Mouse (Mus musculus): ENCODE results near the gene Stc2.
A peak's percentile ranks its signal among the peaks of the same experiment; 100 is the strongest.

The Stc2 gene

DNA sequence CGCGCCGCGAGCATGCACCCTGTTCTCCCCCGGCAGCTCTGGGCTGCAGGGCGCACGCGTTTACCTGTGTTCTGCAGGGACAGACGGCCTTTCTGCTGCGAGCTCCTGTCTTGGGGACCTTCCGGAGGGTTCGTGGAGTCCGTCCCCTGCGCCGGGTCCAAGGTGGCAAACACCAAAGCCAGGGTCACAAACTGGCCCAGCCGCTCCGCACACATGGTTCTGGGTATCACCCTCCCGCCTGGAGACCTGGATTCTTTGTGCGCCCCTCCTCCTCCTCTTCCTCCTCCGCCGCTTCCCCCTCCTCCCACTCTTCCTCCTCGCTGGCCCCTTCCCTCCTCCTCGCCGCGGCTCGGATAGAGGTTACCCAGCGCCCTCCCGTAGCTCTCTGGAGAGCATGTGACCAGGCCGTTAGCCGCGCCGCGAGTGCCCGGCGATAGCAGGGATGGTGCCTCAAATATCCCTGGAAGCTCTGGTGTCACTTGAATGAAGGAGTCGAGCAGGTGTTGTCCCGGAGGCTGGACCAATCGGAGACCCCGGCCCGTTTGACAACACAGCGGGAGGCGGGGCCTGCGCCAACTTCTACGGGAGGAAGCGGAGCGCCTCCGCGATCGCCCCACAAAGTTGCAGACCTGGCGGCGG, at the start of gene Stc2:
TSS of gene Stc2 (minus strand) at position 427 of the 639 bp plus-strand sequence.
- peak; percentile 94 for DNase-seq (ENCODE audit: low read depth)

DNA sequence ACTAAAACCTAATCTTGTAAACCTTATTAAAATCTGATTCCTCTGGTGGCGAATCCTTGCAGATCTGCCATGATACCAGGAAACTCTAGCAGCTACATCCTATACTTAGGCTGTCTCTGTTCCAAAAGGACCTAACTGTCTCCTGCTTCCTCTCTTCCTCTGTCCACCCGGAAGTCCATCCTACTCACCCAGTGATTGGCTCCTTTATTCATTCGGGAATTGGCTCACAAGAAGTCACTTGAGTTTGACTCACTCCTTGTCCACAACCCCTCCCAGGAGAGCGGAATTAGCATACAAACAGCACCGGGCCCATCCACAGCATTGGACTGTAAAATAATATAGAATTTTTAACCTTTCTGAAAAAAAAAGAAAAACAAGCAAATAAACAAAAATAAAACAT, 47.2 kb upstream of the Stc2 start:
- DNase-seq (ENCODE audit: low read depth) = no peak

DNA sequence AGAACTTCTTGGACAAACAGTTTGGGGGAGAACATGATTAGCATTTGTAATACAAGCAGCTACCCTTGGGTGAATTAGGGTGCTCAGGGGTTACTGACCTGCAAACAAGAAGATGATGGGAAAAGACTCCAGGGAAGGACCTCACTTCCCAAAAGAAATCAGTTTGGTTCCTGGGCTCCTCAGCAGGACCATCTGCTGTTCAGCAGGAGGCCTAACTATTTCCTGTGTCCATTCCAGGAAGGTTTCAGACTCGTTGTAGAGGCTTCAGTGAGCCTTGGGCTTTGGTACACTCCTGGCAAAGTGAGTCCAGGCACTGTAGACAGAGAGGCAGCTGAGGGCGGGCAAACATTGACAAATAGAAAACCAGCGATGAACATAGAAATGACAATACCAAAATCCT, 42.5 kb upstream of the Stc2 start:
- no peak for DNase-seq (ENCODE audit: low read depth)

DNA sequence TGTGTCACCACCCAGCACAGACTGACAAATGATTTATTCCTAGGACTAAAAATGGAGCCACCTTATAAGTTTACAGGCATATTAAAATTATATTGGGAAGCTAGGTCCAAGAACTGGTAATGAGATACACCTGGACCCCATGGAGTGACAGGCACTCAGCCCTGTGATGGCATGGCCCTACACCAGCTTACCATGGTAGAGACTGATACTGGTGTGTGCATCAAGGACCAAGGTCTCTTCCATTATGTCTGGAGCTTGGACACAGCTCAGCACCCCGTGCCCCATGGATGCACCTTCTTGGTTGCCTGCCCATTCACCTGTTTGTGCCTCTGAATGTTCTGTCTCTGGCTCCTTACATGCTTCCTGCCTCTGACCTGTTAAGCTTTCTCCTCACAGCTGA, 36.9 kb upstream of the Stc2 start:
- DNase-seq (ENCODE audit: low read depth) = no peak

DNA sequence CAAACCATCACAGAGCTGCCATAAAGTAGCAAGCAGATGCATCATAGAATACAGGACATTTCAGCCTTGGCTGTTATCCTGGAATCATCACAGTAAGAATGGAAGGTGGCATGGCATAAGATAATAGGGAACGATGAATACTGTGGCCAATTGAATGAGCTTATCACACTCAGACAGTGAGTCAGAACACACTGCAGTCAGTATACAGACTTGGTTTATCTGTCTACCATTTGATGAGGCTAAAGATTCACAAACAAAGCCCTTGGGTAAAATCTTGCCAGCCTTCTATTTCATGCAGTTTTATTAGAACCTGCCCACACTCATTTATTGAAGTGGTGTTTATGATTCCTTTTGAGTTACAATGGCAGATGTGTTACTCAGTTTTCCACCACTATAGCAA, 33.2 kb upstream of the Stc2 start:
- no peak for DNase-seq (ENCODE audit: low read depth)

DNA sequence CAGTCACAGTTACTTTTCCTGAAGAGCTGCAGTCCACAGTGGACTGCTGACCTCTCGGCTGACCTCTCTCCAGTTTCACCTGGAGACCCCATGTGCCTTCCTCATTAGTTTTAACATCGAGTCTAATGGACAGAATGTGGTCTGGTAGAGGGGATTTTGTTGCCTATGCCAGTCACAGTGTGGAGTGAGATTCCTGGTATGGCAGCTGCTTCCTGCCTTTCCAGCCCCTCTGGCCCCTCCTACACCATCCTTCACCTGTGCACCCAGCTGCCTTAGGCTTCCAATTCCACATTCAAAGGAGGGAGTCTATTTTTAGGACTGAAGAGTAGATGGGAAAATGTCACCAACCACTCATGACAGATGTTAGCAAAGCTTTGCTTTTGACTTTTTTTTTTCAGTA, 28.7 kb upstream of the Stc2 start:
- no peak for DNase-seq (ENCODE audit: low read depth)

DNA sequence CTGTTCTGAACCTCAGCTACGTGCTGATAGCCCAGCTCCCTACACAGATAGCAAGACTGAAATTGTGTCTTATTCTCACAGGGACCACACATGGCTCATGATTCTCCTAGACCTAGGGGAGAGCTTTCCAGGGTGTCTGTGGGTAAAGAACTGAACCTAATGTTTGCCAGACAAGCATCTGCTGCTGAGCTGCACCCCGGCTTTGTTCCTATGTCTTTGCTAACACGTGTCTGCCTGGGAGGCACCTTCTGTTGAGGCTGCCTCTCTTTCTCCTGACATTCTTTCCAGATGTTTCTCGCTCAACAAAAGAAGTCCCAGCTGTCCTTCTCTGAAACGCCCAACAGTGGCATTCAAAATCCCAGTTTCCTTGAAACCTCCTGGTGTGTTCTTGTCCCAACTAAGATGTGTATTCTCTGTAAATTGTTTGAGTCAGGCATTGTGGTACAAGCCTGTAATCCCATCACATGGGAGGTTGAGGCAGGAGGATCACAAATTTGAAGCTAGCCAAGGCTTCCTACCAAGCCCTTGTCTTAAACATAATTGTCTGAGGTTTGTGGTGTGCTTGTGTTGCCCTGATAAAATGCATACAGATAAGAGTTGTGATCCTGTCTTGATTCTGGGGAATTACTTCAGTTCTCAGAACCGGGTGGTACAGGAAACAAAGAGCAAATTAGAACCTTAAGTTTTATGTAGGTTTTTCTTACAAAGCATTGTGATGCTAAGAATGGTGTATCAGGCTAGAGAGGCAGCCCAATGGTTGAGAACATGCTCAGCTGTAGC, 27.0 kb upstream of the Stc2 start:
- DNase-seq (ENCODE audit: low read depth) = no peak

DNA sequence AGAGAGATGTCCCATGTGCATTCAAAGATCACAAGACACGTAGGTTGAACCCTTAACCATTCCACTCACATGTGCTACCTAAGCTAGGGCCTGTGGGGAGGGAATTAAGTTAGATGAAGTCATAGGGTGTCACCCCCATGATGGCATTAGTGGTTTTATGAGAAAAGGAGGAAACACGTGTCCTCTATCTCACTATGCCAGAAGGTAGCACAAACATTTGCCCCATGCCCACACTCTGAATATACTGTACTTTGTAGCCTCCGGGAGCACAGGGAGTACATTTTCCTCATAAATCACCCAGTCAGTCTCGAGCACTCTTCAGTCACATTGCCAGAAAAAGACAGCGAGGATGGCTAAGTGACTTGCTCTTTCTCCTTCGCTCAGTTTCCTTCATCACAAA, 24.2 kb upstream of the Stc2 start:
- DNase-seq (ENCODE audit: low read depth) = no peak

DNA sequence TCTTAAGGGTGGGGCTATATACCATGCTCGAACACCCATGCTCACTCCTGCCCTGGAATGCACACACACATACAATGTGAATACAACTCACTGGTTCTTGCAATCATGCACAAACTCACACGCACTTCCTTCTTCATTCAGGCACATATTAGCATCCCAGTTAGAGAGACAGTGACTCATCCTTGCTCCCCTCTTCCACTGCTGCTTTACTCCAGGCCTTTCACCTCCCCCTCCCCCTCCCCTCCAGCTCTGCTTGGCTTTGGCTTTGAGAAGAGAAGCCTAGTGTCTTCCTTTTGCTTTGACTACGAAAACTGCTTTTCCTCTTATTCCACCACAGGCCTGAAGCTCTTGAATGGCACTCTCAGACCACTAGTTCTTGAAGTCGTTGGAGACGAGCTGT, 22.5 kb upstream of the Stc2 start:
- DNase-seq (ENCODE audit: low read depth) = no peak

DNA sequence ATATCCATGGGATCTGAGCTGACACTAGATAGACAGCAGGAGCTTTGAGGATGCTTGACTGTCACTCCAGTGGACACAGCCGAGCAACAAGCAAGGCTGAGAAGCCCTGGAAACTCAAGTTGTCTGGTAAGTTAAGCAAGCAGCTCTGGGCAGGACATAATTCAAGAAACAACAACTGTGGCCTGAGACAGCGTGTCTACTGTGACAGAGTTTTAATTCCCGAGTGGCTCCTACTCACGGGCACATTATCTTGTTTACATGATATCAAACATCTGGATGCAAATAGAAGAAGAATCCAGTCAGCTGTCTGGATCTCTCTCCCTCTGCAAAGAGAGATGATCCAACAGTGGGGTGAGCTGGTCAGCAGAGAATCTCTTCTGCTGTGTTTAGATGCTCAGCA, 19.0 kb upstream of the Stc2 start:
- no peak for DNase-seq (ENCODE audit: low read depth)

DNA sequence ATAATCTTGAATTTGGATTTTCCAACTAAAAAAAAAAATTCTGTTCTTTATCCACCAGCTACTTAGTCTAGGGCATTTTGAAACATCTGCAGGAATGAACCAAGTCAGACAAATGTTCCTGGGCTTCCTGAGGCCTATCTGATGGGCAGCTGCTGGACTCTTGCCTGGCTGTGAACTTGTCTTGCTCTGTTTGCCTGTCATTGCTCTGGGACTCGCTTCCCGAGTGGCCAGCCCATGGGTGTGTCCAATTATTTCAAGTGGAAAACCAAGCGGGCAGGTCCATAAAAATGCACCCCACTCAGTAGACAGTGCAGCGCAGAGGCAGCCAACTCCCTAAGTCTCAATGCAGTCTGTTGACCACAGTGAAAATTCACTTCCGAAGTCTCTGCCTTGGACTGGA, 17.7 kb upstream of the Stc2 start:
- DNase-seq (ENCODE audit: low read depth) = no peak

DNA sequence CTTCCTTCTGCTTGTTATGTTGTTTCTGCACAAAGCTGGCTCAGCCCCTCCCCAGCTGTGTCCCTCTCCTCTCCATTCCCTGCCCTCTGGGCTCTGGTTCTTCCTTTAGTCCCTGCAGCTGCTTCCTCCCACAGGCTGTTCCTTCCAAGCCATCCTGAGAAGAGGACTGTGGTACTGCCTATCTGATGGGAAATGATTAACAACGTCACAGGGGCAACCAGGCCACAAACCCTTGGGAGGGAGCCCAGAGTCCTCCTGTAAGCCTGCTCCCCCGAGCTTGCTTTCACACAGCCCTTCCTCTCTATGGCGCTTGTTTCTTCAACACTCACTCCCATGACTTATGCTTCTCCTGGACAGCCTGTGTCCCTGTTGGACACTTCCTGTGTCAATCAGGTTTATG, 16.7 kb upstream of the Stc2 start:
- DNase-seq (ENCODE audit: low read depth) = peak; percentile 38

DNA sequence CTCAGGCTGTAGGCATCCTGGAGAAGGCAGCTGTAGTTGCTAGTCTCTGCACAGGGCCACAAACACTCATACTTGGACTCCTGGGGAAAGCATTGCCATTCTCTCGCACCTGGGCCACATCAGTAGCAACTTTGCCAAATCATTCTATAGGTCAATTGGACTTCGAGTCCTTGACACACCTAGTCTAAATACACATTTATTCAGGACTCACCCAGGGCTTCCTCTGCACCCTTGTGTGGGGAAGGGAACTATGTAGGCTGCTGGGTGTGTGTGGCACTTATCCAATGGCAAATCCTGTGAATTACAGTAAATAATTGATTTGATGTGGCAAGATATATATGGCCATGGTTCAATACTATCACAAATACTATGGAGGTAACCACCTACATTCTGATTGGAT, 14.1 kb upstream of the Stc2 start:
- no peak for DNase-seq (ENCODE audit: low read depth)

DNA sequence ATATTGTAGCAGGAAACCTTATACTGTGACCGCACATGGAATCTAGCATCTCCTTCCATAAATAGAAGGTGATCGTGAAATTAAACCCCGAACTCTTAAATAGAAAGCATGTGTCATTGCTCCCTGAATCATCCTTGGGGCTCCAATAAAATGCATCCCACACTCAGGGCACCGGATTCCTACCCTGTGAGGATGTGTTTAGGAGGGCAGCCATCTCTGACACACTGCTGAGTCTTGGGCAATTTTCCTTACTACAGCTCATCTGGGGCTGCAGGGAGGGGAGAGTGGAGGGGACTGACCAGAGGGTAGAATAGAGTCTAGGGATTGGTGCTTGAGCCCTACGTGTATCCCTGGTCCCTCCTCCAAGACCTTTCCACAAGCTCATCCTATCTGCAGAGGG, 12.3 kb upstream of the Stc2 start:
- DNase-seq (ENCODE audit: low read depth) = no peak

DNA sequence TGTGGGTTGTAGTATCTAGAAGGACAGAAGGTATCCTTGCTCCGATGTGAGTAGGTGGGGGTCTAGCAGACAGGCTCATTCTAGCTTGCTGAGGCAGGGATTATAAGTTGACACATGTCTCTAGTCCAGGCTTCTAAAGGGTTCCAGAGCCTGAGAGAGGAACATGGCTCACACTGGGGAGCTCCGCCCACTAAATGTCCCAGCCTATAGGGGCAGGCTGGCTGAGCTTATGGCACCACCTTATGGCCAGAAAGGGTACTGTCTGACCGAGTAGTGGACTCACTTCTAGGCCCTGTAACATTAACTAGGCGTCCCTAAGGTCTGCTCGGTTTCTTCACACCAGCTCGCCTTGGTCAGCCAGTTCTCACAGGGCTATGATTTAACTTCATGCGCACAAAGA, 3.6 kb upstream of the Stc2 start:
- DNase-seq (ENCODE audit: low read depth) = peak; percentile 89

DNA sequence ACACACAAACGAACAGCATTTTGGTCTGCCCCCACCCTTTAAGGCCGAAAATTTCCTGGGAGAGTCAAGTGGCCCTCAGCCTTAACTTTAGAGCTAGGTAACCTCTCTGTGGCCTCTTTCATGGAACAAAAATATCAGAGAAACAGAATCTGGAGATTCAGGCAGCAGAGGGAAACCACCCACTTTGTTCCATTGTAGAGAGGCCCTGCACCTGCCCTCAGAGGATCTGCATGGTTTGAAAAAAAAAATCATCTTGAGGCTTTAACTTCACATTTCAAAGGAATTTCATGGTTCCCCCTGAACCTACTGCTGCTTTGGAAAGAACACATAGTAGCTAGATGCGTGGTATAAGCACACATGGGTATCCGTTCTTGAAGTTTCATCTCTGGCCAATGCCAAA, 2.3 kb upstream of the Stc2 start:
- no peak for DNase-seq (ENCODE audit: low read depth)

DNA sequence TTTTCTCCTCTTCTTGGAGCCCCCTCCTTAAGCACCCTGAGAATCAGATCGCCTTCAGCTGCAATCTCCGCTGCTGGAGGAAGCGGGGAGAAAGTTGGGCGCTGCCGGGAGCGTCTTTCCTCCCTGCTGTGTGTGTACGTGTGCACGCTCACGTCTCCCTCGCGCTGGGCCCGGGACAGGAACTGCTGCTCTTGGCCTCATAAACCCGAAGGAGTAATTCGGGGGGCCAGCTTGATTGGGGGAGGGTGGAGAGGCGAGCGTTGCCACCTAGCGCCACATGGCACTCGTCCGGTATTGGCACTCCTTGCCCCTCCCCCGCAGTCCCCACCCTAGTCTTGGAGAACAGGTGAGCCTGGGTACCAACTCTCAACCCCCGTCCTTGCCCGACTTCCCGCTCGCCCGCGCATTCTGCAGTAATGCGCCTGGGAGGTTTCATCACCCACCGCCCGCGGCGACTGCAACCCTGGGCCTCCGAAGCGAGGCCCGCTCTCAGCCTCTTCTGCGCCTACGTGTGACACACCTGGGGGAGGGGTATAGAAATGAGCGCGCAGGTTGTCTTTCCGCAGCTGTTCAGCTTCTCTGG, 1.5 kb upstream of the Stc2 start:
- no peak for DNase-seq (ENCODE audit: low read depth)

DNA sequence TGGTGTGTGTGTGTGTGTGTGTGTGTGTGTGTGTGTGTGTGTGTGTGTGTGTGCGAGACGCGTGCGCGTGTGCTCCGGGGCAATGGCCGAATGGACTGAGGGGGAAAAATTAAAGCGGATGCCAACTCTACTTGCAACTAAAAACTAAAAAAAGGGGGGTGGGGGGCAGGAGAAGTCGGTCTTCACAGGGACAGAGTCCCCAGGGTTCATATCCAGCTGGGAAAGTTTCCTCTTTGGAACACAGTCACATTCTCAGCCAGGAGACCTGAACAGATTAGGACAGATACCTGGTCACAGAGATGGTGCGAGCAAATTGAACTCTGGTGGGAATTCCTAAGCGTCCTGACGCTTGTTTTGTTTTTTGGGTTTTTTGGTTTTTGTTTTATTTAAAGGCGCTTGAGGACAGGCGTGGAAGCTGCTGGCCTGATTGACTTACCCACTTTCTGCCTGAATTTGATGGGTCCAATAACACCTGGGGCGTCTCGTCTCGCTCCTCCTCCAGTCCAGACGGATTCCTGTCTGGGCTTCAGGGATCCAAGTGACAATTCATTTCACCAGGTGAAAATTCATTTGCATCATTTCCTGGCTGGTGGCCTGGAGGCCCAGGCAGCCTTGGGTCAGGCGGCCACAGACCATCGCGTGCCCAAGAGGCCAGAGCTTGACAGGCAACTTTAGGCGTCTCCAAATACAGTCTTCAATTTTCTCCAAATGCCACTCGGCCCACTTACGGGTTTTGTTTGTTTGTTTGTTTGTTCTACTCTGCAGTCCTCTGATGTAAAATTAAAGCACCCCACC, 759 bp upstream of the Stc2 start:
- peak; percentile 62 for DNase-seq (ENCODE audit: low read depth)

DNA sequence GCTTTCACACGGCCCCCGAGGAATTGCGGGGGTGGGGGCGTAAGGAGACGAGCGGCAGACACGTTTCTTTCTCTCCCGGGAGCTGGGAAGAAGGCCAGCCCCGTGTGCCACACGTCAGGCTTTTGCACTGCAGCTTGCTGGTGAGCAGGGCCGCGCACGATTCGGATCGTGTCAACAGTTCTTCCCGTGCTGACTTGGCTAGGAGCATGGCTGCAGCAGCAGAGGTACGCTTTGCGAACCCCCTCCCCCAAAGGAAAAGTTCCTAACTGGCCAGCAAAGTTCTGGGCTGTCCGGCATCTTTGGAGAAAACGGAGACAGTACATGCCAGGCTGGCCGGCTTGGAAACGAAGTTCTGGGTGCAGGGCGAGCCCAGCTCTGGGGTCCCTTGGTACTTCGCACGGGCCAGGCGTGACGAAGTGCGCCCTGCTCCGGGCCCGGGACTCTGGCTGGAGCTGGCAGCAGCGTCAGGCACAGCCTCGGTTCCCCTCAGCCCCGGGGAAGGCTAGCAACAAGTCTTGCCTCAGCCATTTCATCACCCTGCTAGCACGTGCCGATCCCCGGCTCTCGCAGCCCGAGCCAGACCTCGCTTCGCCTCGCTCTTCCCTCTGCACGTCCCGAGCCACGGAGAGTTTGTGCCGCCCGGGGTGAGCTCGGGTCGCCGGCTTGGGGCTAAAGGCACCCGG, 768 bp downstream of the Stc2 start:
- peak; percentile 63 for DNase-seq (ENCODE audit: low read depth)

DNA sequence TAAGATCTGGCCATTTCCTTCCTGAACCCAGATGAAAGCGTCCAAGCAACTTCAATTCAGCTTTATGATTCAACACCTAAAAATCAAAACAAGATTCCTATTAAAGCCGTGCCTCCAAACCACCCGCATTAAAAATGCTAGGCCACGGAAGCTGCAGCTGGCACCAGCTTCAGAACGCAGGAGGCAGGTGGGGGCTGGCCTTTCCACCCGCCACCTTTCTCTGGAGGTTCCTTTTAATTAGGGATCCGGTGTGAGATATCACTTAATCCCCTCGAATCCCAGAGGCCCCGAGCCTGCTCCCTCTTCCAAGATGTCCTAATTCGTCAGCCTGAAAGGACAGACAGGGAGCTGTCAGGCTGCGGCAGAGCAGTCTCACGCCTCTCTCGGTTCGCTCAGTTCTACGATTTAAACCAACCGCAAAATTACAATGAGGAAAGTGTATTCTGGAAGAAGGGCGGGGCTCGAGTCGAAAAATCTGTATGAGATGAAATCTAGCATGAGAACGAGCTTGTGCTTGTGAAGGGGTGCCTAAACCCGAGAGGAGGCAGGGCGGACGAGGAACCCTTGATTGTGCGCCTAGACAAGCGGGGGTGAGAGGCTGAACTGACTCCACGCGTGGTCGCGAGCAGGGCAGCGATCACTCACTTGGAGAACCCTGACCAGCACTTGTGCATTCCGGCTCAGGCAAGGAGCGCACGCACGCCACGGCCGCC, 1.5 kb downstream of the Stc2 start:
- peak; percentile 54 for DNase-seq (ENCODE audit: low read depth)

DNA sequence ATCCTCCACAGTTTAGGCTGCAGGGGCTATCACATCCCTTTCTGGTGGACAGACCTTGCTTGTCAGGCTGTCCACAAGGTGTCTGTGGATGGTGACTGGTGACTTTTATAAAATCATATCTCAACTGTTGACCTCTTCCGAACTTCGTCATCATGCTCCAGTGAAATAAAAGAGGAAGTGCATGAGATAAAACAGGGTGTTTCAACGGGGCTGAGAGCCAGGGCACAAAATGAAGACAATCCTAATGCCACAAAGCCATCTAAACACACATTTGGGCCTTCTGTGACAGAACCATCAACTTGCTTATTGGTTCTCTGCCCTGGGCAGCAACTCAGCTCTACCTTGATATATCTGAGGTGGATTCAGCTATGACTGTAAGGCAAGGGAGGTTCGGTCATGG, 3.0 kb downstream of the Stc2 start:
- DNase-seq (ENCODE audit: low read depth) = peak; percentile 17

DNA sequence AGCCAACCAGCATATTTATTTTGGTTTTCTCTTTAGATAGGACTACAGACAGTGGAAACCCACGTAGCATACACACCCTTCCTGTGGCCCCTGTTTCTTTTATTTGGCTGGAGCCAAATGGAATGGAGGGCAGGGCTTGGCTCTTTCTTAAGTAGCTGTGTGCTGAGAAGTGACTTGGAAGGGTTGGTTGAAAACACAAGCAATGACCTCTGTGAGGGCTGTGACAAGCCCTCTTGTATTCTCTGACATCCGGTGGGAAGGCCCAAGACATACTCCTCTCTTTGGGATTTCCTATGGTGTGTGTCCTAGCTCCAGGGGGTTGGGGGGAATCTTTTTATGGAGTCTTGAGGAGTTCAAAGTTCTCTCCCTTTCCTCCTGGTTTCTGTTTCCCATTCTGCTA, 3.5 kb downstream of the Stc2 start:
- DNase-seq (ENCODE audit: low read depth) = no peak
